Mouse (Mus musculus): ENCODE measurements around the gene Degs2. TPM values are rescaled to one million over a fixed set of nuclear protein-coding genes. Genes with fewer than 3 reads are reported as not detected.
"Not testable (repeated sequence)": the region's sequence is repeated elsewhere in the genome, so short reads cannot be mapped to it uniquely, and the experiment has no call there.

Degs2 gene
- polyA plus RNA-seq, 1 experiment from 2014 or later: 3.4 TPM

- WGBS: 80% methylated on average over 3 of the region's 3 CpGs
- no peak overlapping the region for H3K4me2 ChIP-seq
- no peak overlapping the region for H3K9ac ChIP-seq
- no peaks in the 10 kb centered on the region for H3K27me3 ChIP-seq
- no peaks in the 10 kb centered on the region for H3K36me3 ChIP-seq (ENCODE audit: poor library complexity, severe bottlenecking)
- H3K9me3 ChIP-seq (replicated peaks): no peaks in the 10 kb centered on the region
- no peak for ATAC-seq
- H3K4me1 ChIP-seq: no peaks in the 10 kb centered on the region
- H3K27ac ChIP-seq: no peak overlapping the region
- H3K4me3 ChIP-seq: no peak overlapping the region
These were observed 16.4 kb upstream of the Degs2 start for GRCm38 (mm10) chr12:108718485-108718884.

- H3K4me2 ChIP-seq: no peak overlapping the region
- no peak overlapping the region for H3K9ac ChIP-seq
- H3K9me3 ChIP-seq (replicated peaks): no peaks in the 10 kb centered on the region
- no peaks in the 10 kb centered on the region for H3K36me3 ChIP-seq (ENCODE audit: poor library complexity, severe bottlenecking)
- ATAC-seq: no peak
- no peaks in the 10 kb centered on the region for H3K4me1 ChIP-seq
- H3K27me3 ChIP-seq: no peaks in the 10 kb centered on the region
- H3K27ac ChIP-seq: no peak overlapping the region
- no peak overlapping the region for H3K4me3 ChIP-seq
- 88% methylated on average over 5 of the region's 5 CpGs for WGBS
These were observed 13.7 kb upstream of the Degs2 start for GRCm38 (mm10) chr12:108715854-108716253.

- not testable (repeated sequence) for H3K36me3 ChIP-seq (ENCODE audit: poor library complexity, severe bottlenecking); H3K4me2 ChIP-seq; H3K4me3 ChIP-seq; H3K9me3 ChIP-seq (replicated peaks); H3K27me3 ChIP-seq; H3K9ac ChIP-seq; H3K4me1 ChIP-seq; H3K27ac ChIP-seq; ATAC-seq
- 95% methylated on average over 14 of the region's 14 CpGs for WGBS
These were observed 11.9 kb upstream of the Degs2 start for GRCm38 (mm10) chr12:108713972-108714371.

- no peak overlapping the region for H3K9ac ChIP-seq
- 84% methylated on average over 4 of the region's 4 CpGs for WGBS
- ATAC-seq: no peak
- H3K4me2 ChIP-seq: no peak overlapping the region
- H3K36me3 ChIP-seq (ENCODE audit: poor library complexity, severe bottlenecking): no peaks in the 10 kb centered on the region
- H3K4me3 ChIP-seq: no peak overlapping the region
- H3K27ac ChIP-seq: no peak overlapping the region
- H3K9me3 ChIP-seq (replicated peaks): no peaks in the 10 kb centered on the region
- H3K27me3 ChIP-seq: no peaks in the 10 kb centered on the region
- no peaks in the 10 kb centered on the region for H3K4me1 ChIP-seq
These were observed 10.4 kb upstream of the Degs2 start for GRCm38 (mm10) chr12:108712481-108712880.

- H3K36me3 ChIP-seq (ENCODE audit: poor library complexity, severe bottlenecking): no peaks in the 10 kb centered on the region
- H3K27me3 ChIP-seq: no peaks in the 10 kb centered on the region
- H3K9ac ChIP-seq: no peak overlapping the region
- H3K4me1 ChIP-seq: no peaks in the 10 kb centered on the region
- H3K27ac ChIP-seq: no peak overlapping the region
- no peak overlapping the region for H3K4me2 ChIP-seq
- H3K4me3 ChIP-seq: no peak overlapping the region
- ATAC-seq: no peak
- H3K9me3 ChIP-seq (replicated peaks): no peaks in the 10 kb centered on the region
- 90% methylated on average over 9 of the region's 9 CpGs for WGBS
These were observed 8.9 kb upstream of the Degs2 start for GRCm38 (mm10) chr12:108710861-108711615.

GRCm38 (mm10) chr12:108709964-108710765 is 8.1 kb upstream of the Degs2 start:
- Histone ChIP-seq H3K4me2 (no peak overlapping the region), H3K9me3 (replicated peaks) (no peaks in the 10 kb centered on the region), H3K9ac (no peak overlapping the region), H3K27ac (no peak overlapping the region), H3K36me3 (ENCODE audit: poor library complexity, severe bottlenecking) (no peaks in the 10 kb centered on the region), H3K4me3 (no peak overlapping the region), H3K4me1 (no peaks in the 10 kb centered on the region), H3K27me3 (no peaks in the 10 kb centered on the region)
- no peak for ATAC-seq
- WGBS: 86% methylated on average over 6 of the region's 6 CpGs

GRCm38 (mm10) chr12:108709386-108709785 is 7.3 kb upstream of the Degs2 start:
- ATAC-seq: no peak
- Histone ChIP-seq H3K4me3 (no peak overlapping the region), H3K9ac (no peak overlapping the region), H3K4me2 (no peak overlapping the region), H3K36me3 (ENCODE audit: poor library complexity, severe bottlenecking) (no peaks in the 10 kb centered on the region), H3K27ac (no peak overlapping the region), H3K4me1 (no peaks in the 10 kb centered on the region), H3K9me3 (replicated peaks) (no peaks in the 10 kb centered on the region), H3K27me3 (peaks cover 5% of the 10 kb centered on the region)
- WGBS: 77% methylated on average over 6 of the region's 6 CpGs

GRCm38 (mm10) chr12:108706129-108706528 is 4.0 kb upstream of the Degs2 start:
- Histone ChIP-seq H3K9ac (no peak overlapping the region), H3K4me1 (peaks cover 7% of the 10 kb centered on the region; the same call in 1 of the 2 replicates), H3K4me3 (no peak overlapping the region), H3K4me2 (no peak overlapping the region), H3K27me3 (peaks cover 38% of the 10 kb centered on the region), H3K36me3 (ENCODE audit: poor library complexity, severe bottlenecking) (no peaks in the 10 kb centered on the region), H3K9me3 (replicated peaks) (no peaks in the 10 kb centered on the region), H3K27ac (no peak overlapping the region)
- WGBS: 44% methylated on average over 7 of the region's 7 CpGs
- no peak for ATAC-seq

GRCm38 (mm10) chr12:108705486-108705885 is 3.4 kb upstream of the Degs2 start:
- H3K36me3 ChIP-seq (ENCODE audit: poor library complexity, severe bottlenecking): no peaks in the 10 kb centered on the region
- no peak overlapping the region for H3K27ac ChIP-seq
- peaks cover 44% of the 10 kb centered on the region for H3K27me3 ChIP-seq
- no peak for ATAC-seq
- H3K9ac ChIP-seq: no peak overlapping the region
- no peak overlapping the region for H3K4me3 ChIP-seq
- peaks cover 7% of the 10 kb centered on the region; the same call in 1 of the 2 replicates for H3K4me1 ChIP-seq
- WGBS: 89% methylated on average over 6 of the region's 6 CpGs
- no peak overlapping the region for H3K4me2 ChIP-seq
- no peaks in the 10 kb centered on the region for H3K9me3 ChIP-seq (replicated peaks)

GRCm38 (mm10) chr12:108701221-108701620 is 894 bp downstream of the Degs2 start:
- H3K27ac ChIP-seq: no peak overlapping the region
- peaks cover 52% of the 10 kb centered on the region for H3K27me3 ChIP-seq
- peaks cover 7% of the 10 kb centered on the region; the same call in 1 of the 2 replicates for H3K4me1 ChIP-seq
- no peak overlapping the region for H3K4me3 ChIP-seq
- ATAC-seq: no peak
- no peaks in the 10 kb centered on the region for H3K36me3 ChIP-seq (ENCODE audit: poor library complexity, severe bottlenecking)
- H3K9me3 ChIP-seq (replicated peaks): no peaks in the 10 kb centered on the region
- 48% methylated on average over 2 of the region's 2 CpGs for WGBS
- no peak overlapping the region for H3K9ac ChIP-seq
- no peak overlapping the region for H3K4me2 ChIP-seq

- Histone ChIP-seq H3K4me3 (no peak overlapping the region), H3K9ac (no peak overlapping the region), H3K36me3 (ENCODE audit: poor library complexity, severe bottlenecking) (no peaks in the 10 kb centered on the region), H3K27me3 (peaks cover 52% of the 10 kb centered on the region), H3K27ac (no peak overlapping the region), H3K4me2 (no peak overlapping the region), H3K4me1 (peaks cover 7% of the 10 kb centered on the region; the same call in 1 of the 2 replicates), H3K9me3 (replicated peaks) (no peaks in the 10 kb centered on the region)
- WGBS: 81% methylated on average over 5 of the region's 5 CpGs
- ATAC-seq: no peak
These were observed 2.1 kb downstream of the Degs2 start for GRCm38 (mm10) chr12:108700037-108700436.

- WGBS: 87% methylated on average over 10 of the region's 10 CpGs
- no peaks in the 10 kb centered on the region for H3K36me3 ChIP-seq (ENCODE audit: poor library complexity, severe bottlenecking)
- ATAC-seq: no peak
- peaks cover 49% of the 10 kb centered on the region for H3K27me3 ChIP-seq
- peaks cover 7% of the 10 kb centered on the region; the same call in 1 of the 2 replicates for H3K4me1 ChIP-seq
- no peak overlapping the region for H3K9ac ChIP-seq
- no peak overlapping the region for H3K4me3 ChIP-seq
- H3K9me3 ChIP-seq (replicated peaks): no peaks in the 10 kb centered on the region
- H3K27ac ChIP-seq: no peak overlapping the region
- H3K4me2 ChIP-seq: no peak overlapping the region
These were observed 2.5 kb downstream of the Degs2 start for GRCm38 (mm10) chr12:108699576-108699975.

Measured in forebrain, embryonic 13.5 days (tissue).